Mouse (Mus musculus): Measurements from ENCODE around the gene BC049352. TPM values are rescaled to one million over a fixed set of nuclear protein-coding genes. Genes with fewer than 3 reads are reported as not detected.

BC049352 gene
- polyA plus RNA-seq, 1 experiment from 2014 or later: not detected

GRCm38 (mm10) chr9:45203797-45204410, 22.1 kb downstream of the BC049352 start, which contains the start of gene Tmprss4:
TSS of gene Tmprss4 (minus strand) at chr9:45204092.
- Histone ChIP-seq H3K4me1 (ENCODE audit: control insufficient read depth, insufficient read depth, low read depth, low read length) (no peaks in the 10 kb centered on the region), H3K27me3 (replicated peaks; ENCODE audit: control insufficient read depth, insufficient read depth, low read length) (no peaks in the 10 kb centered on the region), H3K36me3 (ENCODE audit: control insufficient read depth, insufficient read depth, low read length) (no peaks in the 10 kb centered on the region), H3K9ac (ENCODE audit: low read depth, low read length) (no peak within 1 kb of the TSS), H3K4me2 (ENCODE audit: low read length) (no peak within 1 kb of the TSS), H3K9me3 (ENCODE audit: control insufficient read depth, low read length) (no peaks in the 10 kb centered on the region), H3K4me3 (ENCODE audit: low read length) (no peak within 1 kb of the TSS), H3K27ac (ENCODE audit: low read depth, low read length) (no peak within 1 kb of the TSS)
- 82% methylated on average over 8 of the region's 8 CpGs for WGBS
- ATAC-seq: no peak

DNA sequence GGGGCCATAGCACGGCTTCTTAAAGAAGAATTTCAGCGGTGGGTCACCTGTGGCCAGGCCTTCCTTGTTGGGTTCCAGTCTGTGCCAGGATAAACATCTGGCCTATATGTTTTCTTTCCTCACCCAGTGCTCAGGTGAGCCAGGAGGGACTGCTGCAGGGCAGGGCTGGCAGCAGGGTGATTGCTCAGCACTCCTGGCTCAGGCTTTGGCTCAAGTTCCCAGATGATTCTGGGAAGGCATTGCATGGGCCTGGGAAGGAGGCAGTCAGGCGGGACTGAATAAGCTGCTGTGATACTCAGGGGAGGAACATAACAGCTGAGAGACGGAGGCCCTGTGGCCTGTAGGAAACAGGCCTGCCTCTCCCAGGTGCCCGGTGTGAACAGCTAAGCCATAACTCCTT, 23.3 kb downstream of the BC049352 start:
- ATAC-seq: no peak
- Histone ChIP-seq H3K27ac (ENCODE audit: low read depth, low read length) (no peak overlapping the region), H3K9ac (ENCODE audit: low read depth, low read length) (no peak overlapping the region), H3K27me3 (replicated peaks; ENCODE audit: control insufficient read depth, insufficient read depth, low read length) (no peaks in the 10 kb centered on the region), H3K36me3 (ENCODE audit: control insufficient read depth, insufficient read depth, low read length) (no peaks in the 10 kb centered on the region), H3K4me3 (ENCODE audit: low read length) (no peak overlapping the region), H3K4me2 (ENCODE audit: low read length) (no peak overlapping the region), H3K9me3 (ENCODE audit: control insufficient read depth, low read length) (no peaks in the 10 kb centered on the region), H3K4me1 (ENCODE audit: control insufficient read depth, insufficient read depth, low read depth, low read length) (no peaks in the 10 kb centered on the region)
- WGBS: 84% methylated on average over 5 of the region's 5 CpGs

DNA sequence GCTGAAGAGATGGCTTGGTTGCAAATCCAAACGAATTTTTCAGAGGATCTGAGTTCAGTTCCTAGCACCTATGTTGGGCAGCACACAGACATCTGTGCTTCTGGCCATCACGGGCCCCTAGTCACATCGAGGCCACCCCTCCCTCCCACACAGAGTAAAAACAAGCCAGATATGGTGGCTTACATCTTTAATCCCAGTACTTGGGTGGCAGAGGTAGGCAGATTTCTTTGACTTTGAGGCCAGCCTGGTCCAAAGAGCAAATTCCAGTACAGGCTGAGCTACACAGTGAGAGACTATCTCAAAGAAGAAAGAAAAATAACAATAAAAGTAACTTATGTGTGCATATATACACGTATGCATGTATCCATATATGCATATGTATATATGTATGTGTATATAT, 24.3 kb downstream of the BC049352 start:
- H3K27me3 ChIP-seq (replicated peaks; ENCODE audit: control insufficient read depth, insufficient read depth, low read length): no peaks in the 10 kb centered on the region
- ATAC-seq: no peak
- no peaks in the 10 kb centered on the region for H3K36me3 ChIP-seq (ENCODE audit: control insufficient read depth, insufficient read depth, low read length)
- no peaks in the 10 kb centered on the region for H3K9me3 ChIP-seq (ENCODE audit: control insufficient read depth, low read length)
- no peaks in the 10 kb centered on the region for H3K4me1 ChIP-seq (ENCODE audit: control insufficient read depth, insufficient read depth, low read depth, low read length)
- H3K4me3 ChIP-seq (ENCODE audit: low read length): no peak overlapping the region
- no peak overlapping the region for H3K9ac ChIP-seq (ENCODE audit: low read depth, low read length)
- 73% methylated on average over 4 of the region's 4 CpGs for WGBS
- no peak overlapping the region for H3K27ac ChIP-seq (ENCODE audit: low read depth, low read length)
- H3K4me2 ChIP-seq (ENCODE audit: low read length): no peak overlapping the region

GRCm38 (mm10) chr9:45207015-45207743, 25.4 kb downstream of the BC049352 start:
- H3K9me3 ChIP-seq (ENCODE audit: control insufficient read depth, low read length): no peaks in the 10 kb centered on the region
- WGBS: 83% methylated on average over 7 of the region's 7 CpGs
- no peaks in the 10 kb centered on the region for H3K27me3 ChIP-seq (replicated peaks; ENCODE audit: control insufficient read depth, insufficient read depth, low read length)
- H3K4me3 ChIP-seq (ENCODE audit: low read length): no peak overlapping the region
- ATAC-seq: no peak
- H3K36me3 ChIP-seq (ENCODE audit: control insufficient read depth, insufficient read depth, low read length): no peaks in the 10 kb centered on the region
- no peak overlapping the region for H3K9ac ChIP-seq (ENCODE audit: low read depth, low read length)
- H3K4me2 ChIP-seq (ENCODE audit: low read length): no peak overlapping the region
- no peaks in the 10 kb centered on the region for H3K4me1 ChIP-seq (ENCODE audit: control insufficient read depth, insufficient read depth, low read depth, low read length)
- no peak overlapping the region for H3K27ac ChIP-seq (ENCODE audit: low read depth, low read length)

DNA sequence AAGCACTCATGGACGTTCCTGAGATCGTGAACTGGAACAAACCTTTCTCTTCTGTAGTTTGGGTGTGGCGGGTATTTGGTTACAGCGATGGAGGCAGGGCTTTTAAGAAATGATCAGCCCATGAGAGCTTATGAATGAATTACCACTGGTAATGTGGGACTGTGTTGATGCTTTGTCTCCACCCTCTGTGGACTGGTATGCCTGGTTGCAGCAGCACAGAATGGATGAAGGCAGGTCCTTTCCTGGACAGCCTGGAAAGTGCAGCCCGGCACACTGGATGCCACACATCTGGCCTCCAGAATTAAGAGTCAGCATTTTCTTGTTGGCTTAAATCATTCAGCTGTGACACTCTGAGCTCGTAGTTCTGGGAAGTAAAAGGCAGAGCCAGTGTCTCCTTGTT, 30.2 kb downstream of the BC049352 start:
- Histone ChIP-seq H3K9ac (ENCODE audit: low read depth, low read length) (no peak overlapping the region), H3K9me3 (ENCODE audit: control insufficient read depth, low read length) (no peaks in the 10 kb centered on the region), H3K27me3 (replicated peaks; ENCODE audit: control insufficient read depth, insufficient read depth, low read length) (no peaks in the 10 kb centered on the region), H3K4me3 (ENCODE audit: low read length) (no peak overlapping the region), H3K4me1 (ENCODE audit: control insufficient read depth, insufficient read depth, low read depth, low read length) (no peaks in the 10 kb centered on the region), H3K27ac (ENCODE audit: low read depth, low read length) (no peak overlapping the region), H3K4me2 (ENCODE audit: low read length) (no peak overlapping the region), H3K36me3 (ENCODE audit: control insufficient read depth, insufficient read depth, low read length) (no peaks in the 10 kb centered on the region)
- no peak for ATAC-seq
- 70% methylated on average over 6 of the region's 6 CpGs for WGBS

- no peak overlapping the region for H3K4me3 ChIP-seq (ENCODE audit: low read length)
- H3K9ac ChIP-seq (ENCODE audit: low read depth, low read length): no peak overlapping the region
- H3K4me1 ChIP-seq (ENCODE audit: control insufficient read depth, insufficient read depth, low read depth, low read length): no peaks in the 10 kb centered on the region
- H3K27me3 ChIP-seq (replicated peaks; ENCODE audit: control insufficient read depth, insufficient read depth, low read length): no peaks in the 10 kb centered on the region
- ATAC-seq: no peak
- H3K4me2 ChIP-seq (ENCODE audit: low read length): no peak overlapping the region
- H3K36me3 ChIP-seq (ENCODE audit: control insufficient read depth, insufficient read depth, low read length): no peaks in the 10 kb centered on the region
- no peaks in the 10 kb centered on the region for H3K9me3 ChIP-seq (ENCODE audit: control insufficient read depth, low read length)
- H3K27ac ChIP-seq (ENCODE audit: low read depth, low read length): no peak overlapping the region
- WGBS: 69% methylated on average over 11 of the region's 11 CpGs
Observed at GRCm38 (mm10) chr9:45215526-45216179, 33.8 kb downstream of the BC049352 start.

DNA sequence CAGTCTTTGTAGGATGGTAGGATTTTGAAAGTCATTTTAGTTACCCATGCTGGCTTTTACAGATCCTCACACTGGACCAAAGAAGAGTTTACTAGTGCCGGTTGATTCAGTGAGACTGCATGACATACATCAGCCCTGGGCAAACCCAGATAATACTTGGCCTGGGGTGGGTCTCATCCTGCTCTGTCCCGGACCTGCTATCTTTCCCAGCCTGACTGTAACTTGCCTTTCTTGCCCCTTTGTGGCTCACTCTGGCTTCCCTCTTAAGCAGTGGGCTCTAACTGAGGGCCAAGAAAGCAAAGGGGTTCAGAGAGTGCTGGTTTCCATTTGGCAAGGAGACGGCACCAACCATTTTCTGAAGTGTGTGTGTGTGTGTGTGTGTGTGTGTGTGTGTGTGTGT, 37.8 kb downstream of the BC049352 start:
- Histone ChIP-seq H3K9me3 (ENCODE audit: control insufficient read depth, low read length) (no peaks in the 10 kb centered on the region), H3K27ac (ENCODE audit: low read depth, low read length) (no peak overlapping the region), H3K36me3 (ENCODE audit: control insufficient read depth, insufficient read depth, low read length) (no peaks in the 10 kb centered on the region), H3K4me2 (ENCODE audit: low read length) (no peak overlapping the region), H3K27me3 (replicated peaks; ENCODE audit: control insufficient read depth, insufficient read depth, low read length) (no peaks in the 10 kb centered on the region), H3K9ac (ENCODE audit: low read depth, low read length) (no peak overlapping the region), H3K4me3 (ENCODE audit: low read length) (no peak overlapping the region), H3K4me1 (ENCODE audit: control insufficient read depth, insufficient read depth, low read depth, low read length) (no peaks in the 10 kb centered on the region)
- ATAC-seq: no peak
- 92% methylated on average over 3 of the region's 3 CpGs for WGBS

- no peak overlapping the region for H3K4me2 ChIP-seq (ENCODE audit: low read length)
- 14% methylated on average over 6 of the region's 6 CpGs for WGBS
- no peak overlapping the region for H3K27ac ChIP-seq (ENCODE audit: low read depth, low read length)
- H3K9me3 ChIP-seq (ENCODE audit: control insufficient read depth, low read length): no peaks in the 10 kb centered on the region
- H3K27me3 ChIP-seq (replicated peaks; ENCODE audit: control insufficient read depth, insufficient read depth, low read length): no peaks in the 10 kb centered on the region
- ATAC-seq: peak; percentile 65; the same call in 1 of the 2 replicates
- no peak overlapping the region for H3K9ac ChIP-seq (ENCODE audit: low read depth, low read length)
- no peak overlapping the region for H3K4me3 ChIP-seq (ENCODE audit: low read length)
- no peaks in the 10 kb centered on the region for H3K36me3 ChIP-seq (ENCODE audit: control insufficient read depth, insufficient read depth, low read length)
- H3K4me1 ChIP-seq (ENCODE audit: control insufficient read depth, insufficient read depth, low read depth, low read length): no peaks in the 10 kb centered on the region
Observed at GRCm38 (mm10) chr9:45221567-45221966, 39.8 kb downstream of the BC049352 start.

DNA sequence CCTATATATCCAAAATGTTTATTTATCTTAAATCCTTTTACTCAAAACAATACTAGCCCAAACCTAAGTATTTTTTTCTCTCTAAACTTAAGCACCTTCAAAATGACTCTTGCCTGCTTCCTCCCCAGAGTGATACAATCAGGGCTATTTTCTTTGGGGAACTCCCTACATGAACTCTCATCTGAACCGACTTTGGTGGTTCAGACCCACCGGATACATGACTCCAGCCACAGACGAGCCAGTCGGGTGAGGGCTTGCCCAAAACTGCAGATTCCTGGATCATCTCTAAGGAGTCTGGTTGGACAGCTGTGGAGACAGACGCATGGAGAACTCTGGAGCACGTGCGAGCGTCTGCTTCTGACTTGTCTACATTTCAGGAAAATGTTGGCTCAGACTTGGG, 47.6 kb downstream of the BC049352 start:
- H3K9ac ChIP-seq (ENCODE audit: low read depth, low read length): no peak overlapping the region
- no peaks in the 10 kb centered on the region for H3K9me3 ChIP-seq (ENCODE audit: control insufficient read depth, low read length)
- H3K27me3 ChIP-seq (replicated peaks; ENCODE audit: control insufficient read depth, insufficient read depth, low read length): no peaks in the 10 kb centered on the region
- H3K36me3 ChIP-seq (ENCODE audit: control insufficient read depth, insufficient read depth, low read length): no peaks in the 10 kb centered on the region
- ATAC-seq: no peak
- WGBS: 80% methylated on average over 8 of the region's 8 CpGs
- no peak overlapping the region for H3K4me2 ChIP-seq (ENCODE audit: low read length)
- H3K4me1 ChIP-seq (ENCODE audit: control insufficient read depth, insufficient read depth, low read depth, low read length): no peaks in the 10 kb centered on the region
- H3K27ac ChIP-seq (ENCODE audit: low read depth, low read length): no peak overlapping the region
- H3K4me3 ChIP-seq (ENCODE audit: low read length): no peak overlapping the region
